Mouse (Mus musculus) thymus, adult 2 months (tissue): ENCODE results near the gene Gprin1.

Experiments
- CTCF ChIP-seq: fragments of 200-500 bp; IDR thresholded peaks from 2 replicates; pipeline ENCODE4 v1.5.1; 2012; ENCODE audit warnings: mild to moderate bottlenecking, control low read depth, low read length, moderate library complexity, borderline replicate concordance; ENCODE audit not compliant: control insufficient read depth, poor library complexity, insufficient read depth; ENCODE audit errors: extremely low read depth
- POLR2A ChIP-seq: fragments of 200-500 bp; IDR thresholded peaks from 2 replicates; pipeline ENCODE4 v1.6.1; 2012; ENCODE audit warnings: mild to moderate bottlenecking, low read length, control low read depth, moderate library complexity; ENCODE audit not compliant: control insufficient read depth, poor library complexity, insufficient read depth; ENCODE audit errors: extremely low read depth

GRCm38 (mm10) chr13:54756156-54756712 is 6.6 kb upstream of the Gprin1 start:
- TF ChIP-seq CTCF, result no peak
- no peak for TF ChIP-seq POLR2A
